Mouse (Mus musculus): Measurements from ENCODE around the gene Tcf20.

- TF ChIP-seq ELF1 (IDR thresholded peaks at IDR 0.05; ENCODE audit: low read depth, low read length) (no peak), POLR2A (IDR thresholded peaks at IDR 0.05; ENCODE audit: low read depth, low read length) (no peak), ZC3H11A (IDR thresholded peaks at IDR 0.05; ENCODE audit: low read depth, low read length) (no peak), ZKSCAN1 (IDR thresholded peaks at IDR 0.05; ENCODE audit: borderline replicate concordance, low read depth, low read length) (no peak), MAX (IDR thresholded peaks at IDR 0.05; ENCODE audit: low read length) (no peak), EP300 (IDR thresholded peaks at IDR 0.05; ENCODE audit: low read length) (no peak)
These were observed 77.1 kb downstream of the Tcf20 start for GRCm38 (mm10) chr15:82910596-82910995.

Measured in CH12.LX (cell line).